Mouse (Mus musculus) ES-E14 (cell line): ENCODE results near the gene Trpm4.

Experiments
- CHD2 ChIP-seq: IDR thresholded peaks from 2 replicates; pipeline ENCODE4 v1.6.1; 2014; ENCODE audit warnings: mild to moderate bottlenecking, low read depth, low read length, inconsistent platforms
- MAFK ChIP-seq: IDR thresholded peaks from 2 replicates; pipeline ENCODE4 v1.6.1; 2014; ENCODE audit warnings: mild to moderate bottlenecking, low read depth, low read length, inconsistent platforms; ENCODE audit not compliant: insufficient read depth
- ZC3H11A ChIP-seq: IDR thresholded peaks from 2 replicates; pipeline ENCODE4 v1.6.1; 2012; ENCODE audit warnings: low read depth, mild to moderate bottlenecking, inconsistent platforms, low read length, borderline replicate concordance
- ZNF384 ChIP-seq: IDR thresholded peaks from 2 replicates; pipeline ENCODE4 v1.6.1; 2012; ENCODE audit warnings: low read depth, low read length, inconsistent platforms

DNA sequence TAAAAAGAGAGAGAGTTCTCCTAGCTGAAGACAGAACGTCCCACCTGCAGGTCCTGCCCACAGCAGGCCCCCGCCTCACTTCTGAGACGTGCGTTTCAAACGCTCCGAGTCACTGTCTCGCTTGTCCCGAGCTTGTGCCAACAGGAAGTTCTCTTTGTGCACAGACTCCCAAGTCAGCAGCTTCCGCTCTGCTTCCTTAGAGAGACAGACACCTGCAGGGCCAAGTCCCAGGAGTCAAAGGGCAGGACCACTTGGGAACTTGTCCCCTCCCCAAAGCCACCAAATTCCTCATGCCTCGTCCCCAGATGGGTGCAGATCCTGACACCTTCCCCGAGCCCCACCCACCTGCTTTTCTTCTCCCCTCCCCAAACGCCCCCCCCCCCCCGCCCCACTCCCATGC is 28.7 kb downstream of the Trpm4 start:
- TF ChIP-seq ZC3H11A (no peak), ZNF384 (no peak), MAFK (no peak), CHD2 (no peak)
